Mouse (Mus musculus) heart, embryonic 11.5 days (tissue): ENCODE measurements around the gene Cdc42ep1. TPM values are rescaled to one million over a fixed set of nuclear protein-coding genes. Genes with fewer than 3 reads are reported as not detected.

Source experiments
- ATAC-seq: fragments of 200-750 bp; cut with Nextera tagmentation; replicated peaks from 2 replicates; pipeline ENCODE4 v1.8.0; 2017; ENCODE audit warnings: moderate library complexity; ENCODE audit not compliant: insufficient number of reproducible peaks, low FRiP score, low TSS enrichment
- H3K27ac ChIP-seq: fragments of 300-500 bp; sonication (generic); 2 replicates; pipeline ENCODE4 v1.5.1; 2014; ENCODE audit warnings: mild to moderate bottlenecking, low read depth, low read length
- H3K27me3 ChIP-seq: fragments of 300-500 bp; sonication (generic); 2 replicates; pipeline ENCODE4 v1.6.1; 2014; ENCODE audit warnings: mild to moderate bottlenecking, low read length, mixed read lengths; ENCODE audit not compliant: control insufficient read depth, insufficient read depth
- H3K36me3 ChIP-seq: fragments of 300-500 bp; sonication (generic); 2 replicates; pipeline ENCODE4 v1.6.1; 2014; ENCODE audit warnings: mild to moderate bottlenecking, low read length, moderate library complexity, mixed read lengths; ENCODE audit not compliant: control insufficient read depth, insufficient read depth
- H3K4me1 ChIP-seq: fragments of 300-500 bp; sonication (generic); 2 replicates; pipeline ENCODE4 v1.6.1; 2014; ENCODE audit warnings: low read length; ENCODE audit not compliant: control insufficient read depth, insufficient read depth
- H3K4me2 ChIP-seq: fragments of 300-500 bp; sonication (generic); 2 replicates; pipeline ENCODE4 v1.6.1; 2014; ENCODE audit warnings: mild to moderate bottlenecking, moderate library complexity
- H3K4me3 ChIP-seq: fragments of 300-500 bp; sonication (generic); 2 replicates; pipeline ENCODE4 v1.5.1; 2014; ENCODE audit warnings: low read depth, low read length
- H3K9ac ChIP-seq: fragments of 300-500 bp; sonication (generic); 2 replicates; pipeline ENCODE4 v1.6.1; 2014; ENCODE audit warnings: mild to moderate bottlenecking, low read depth, low read length, moderate library complexity
- H3K9me3 ChIP-seq: fragments of 300-500 bp; sonication (generic); replicated peaks from 2 replicates; pipeline ENCODE4 v1.6.1; 2016; ENCODE audit warnings: low read length; ENCODE audit not compliant: control insufficient read depth
- WGBS: fragments of 180-500 bp; shearing (Covaris S2); extraction: QIAGEN DNeasy Blood & Tissue Kit; methylation state at CpG from one replicate; pipeline ENCODE4 v1.1.7; 2014; ENCODE audit not compliant: insufficient replicate concordance; 5-methylcytosine and 5-hydroxymethylcytosine counted together
- polyA plus RNA-seq: library from polyadenylated mRNA; unstranded; fragments of >200 nt; fragmentation: Nextera tagmentation; extraction: Ambion mirVana; gene quantifications from 2 replicates; pipeline ENCODE4 v1.2.1, GENCODE M21; 2014

Cdc42ep1 gene
- polyA plus RNA-seq, 1 experiment from 2014 or later = 24.1 TPM

- Histone ChIP-seq H3K4me2 (no peak overlapping the region), H3K4me1 (0 out of 2 replicates have a peak, but pooled peaks cover 6% of the 10 kb centered on the region), H3K9me3 (no peaks in the 10 kb centered on the region), H3K27ac (no peak overlapping the region), H3K4me3 (no peak overlapping the region), H3K36me3 (no peaks in the 10 kb centered on the region), H3K27me3 (no peaks in the 10 kb centered on the region), H3K9ac (no peak overlapping the region)
- 46% methylated on average over 6 of the region's 6 CpGs for WGBS
- no peak for ATAC-seq
These were observed 26.4 kb upstream of the Cdc42ep1 start for GRCm38 (mm10) chr15:78816074-78816391.

- H3K4me1 ChIP-seq = peaks cover 9% of the 10 kb centered on the region
- no peak overlapping the region for H3K9ac ChIP-seq
- peaks cover 2% of the 10 kb centered on the region; the same call in 1 of the 2 replicates for H3K27me3 ChIP-seq
- 19% methylated on average over 28 of the region's 28 CpGs for WGBS
- no peaks in the 10 kb centered on the region for H3K9me3 ChIP-seq
- H3K4me2 ChIP-seq = no peak overlapping the region
- H3K36me3 ChIP-seq = no peaks in the 10 kb centered on the region
- no peak overlapping the region for H3K4me3 ChIP-seq
- no peak overlapping the region for H3K27ac ChIP-seq
- 0 out of 2 replicates have a peak, but pooled peaks have one; percentile 49 for ATAC-seq
These were observed 15.9 kb upstream of the Cdc42ep1 start for GRCm38 (mm10) chr15:78826213-78827204.

DNA sequence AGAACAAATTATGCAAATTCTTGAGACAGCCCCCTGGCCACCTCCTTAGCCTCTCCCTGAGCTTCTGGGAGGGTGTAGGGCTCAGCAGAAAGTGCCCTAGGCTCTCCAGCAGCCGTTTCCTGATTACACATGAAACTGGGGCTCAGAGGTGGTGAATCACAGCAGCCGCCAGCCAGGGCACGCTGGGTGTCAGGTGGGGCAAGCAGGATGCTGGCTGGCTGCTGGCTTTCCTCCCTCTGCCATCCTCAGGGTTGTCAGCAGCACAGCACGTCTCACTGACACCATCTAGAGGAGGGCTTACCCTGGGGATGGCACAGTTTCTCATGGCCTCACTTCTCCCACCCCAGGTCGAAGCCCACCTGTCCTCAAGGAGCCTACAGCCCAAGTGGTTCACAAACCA is 14.1 kb upstream of the Cdc42ep1 start:
- no peak overlapping the region for H3K4me3 ChIP-seq
- no peaks in the 10 kb centered on the region for H3K9me3 ChIP-seq
- H3K27ac ChIP-seq = no peak overlapping the region
- no peak overlapping the region for H3K4me2 ChIP-seq
- no peak overlapping the region for H3K9ac ChIP-seq
- H3K27me3 ChIP-seq = peaks cover 2% of the 10 kb centered on the region; the same call in 1 of the 2 replicates
- H3K4me1 ChIP-seq = peaks cover 26% of the 10 kb centered on the region
- ATAC-seq = no peak
- 10% methylated on average over 5 of the region's 5 CpGs for WGBS
- no peaks in the 10 kb centered on the region for H3K36me3 ChIP-seq

- Histone ChIP-seq H3K27me3 (peaks cover 2% of the 10 kb centered on the region; the same call in 1 of the 2 replicates), H3K36me3 (no peaks in the 10 kb centered on the region), H3K9me3 (no peaks in the 10 kb centered on the region), H3K4me1 (peaks cover 34% of the 10 kb centered on the region), H3K27ac (no peak overlapping the region), H3K9ac (no peak overlapping the region), H3K4me2 (no peak overlapping the region), H3K4me3 (no peak overlapping the region)
- ATAC-seq = no peak
- 82% methylated on average over 1 of the region's 1 CpGs for whole genome bisulfite sequencing
These were observed 12.8 kb upstream of the Cdc42ep1 start for GRCm38 (mm10) chr15:78829636-78830035.

- no peaks in the 10 kb centered on the region for H3K36me3 ChIP-seq
- H3K4me3 ChIP-seq = no peak overlapping the region
- 54% methylated on average over 10 of the region's 10 CpGs for WGBS
- peaks cover 48% of the 10 kb centered on the region for H3K4me1 ChIP-seq
- H3K9me3 ChIP-seq = no peaks in the 10 kb centered on the region
- H3K27ac ChIP-seq = peak overlapping the region; percentile 94; the same call in 1 of the 2 replicates
- H3K27me3 ChIP-seq = peaks cover 2% of the 10 kb centered on the region; the same call in 1 of the 2 replicates
- H3K4me2 ChIP-seq = no peak overlapping the region
- ATAC-seq = no peak
- H3K9ac ChIP-seq = no peak overlapping the region
These were observed 11.4 kb upstream of the Cdc42ep1 start for GRCm38 (mm10) chr15:78830742-78831719.

- Histone ChIP-seq H3K4me3 (peak overlapping the region; percentile 1; the same call in 1 of the 2 replicates), H3K36me3 (no peaks in the 10 kb centered on the region), H3K9ac (peak overlapping the region; percentile 66; the same call in 1 of the 2 replicates), H3K27me3 (peaks cover 2% of the 10 kb centered on the region; the same call in 1 of the 2 replicates), H3K4me1 (peaks cover 52% of the 10 kb centered on the region), H3K9me3 (no peaks in the 10 kb centered on the region), H3K27ac (peak overlapping the region; percentile 94), H3K4me2 (peak overlapping the region; percentile 40)
- peak; percentile 46; the same call in 1 of the 2 replicates for ATAC-seq
- WGBS = 37% methylated on average over 19 of the region's 19 CpGs
These were observed 10.4 kb upstream of the Cdc42ep1 start for GRCm38 (mm10) chr15:78831720-78832657.

GRCm38 (mm10) chr15:78832701-78833123 is 9.7 kb upstream of the Cdc42ep1 start:
- H3K4me3 ChIP-seq = no peak overlapping the region
- peaks cover 2% of the 10 kb centered on the region; the same call in 1 of the 2 replicates for H3K27me3 ChIP-seq
- WGBS = 24% methylated on average over 14 of the region's 14 CpGs
- ATAC-seq = peak; percentile 28; the same call in 1 of the 2 replicates
- no peaks in the 10 kb centered on the region for H3K9me3 ChIP-seq
- peak overlapping the region; percentile 40; the same call in 1 of the 2 replicates for H3K4me2 ChIP-seq
- peak overlapping the region; percentile 94 for H3K27ac ChIP-seq
- peaks cover 52% of the 10 kb centered on the region for H3K4me1 ChIP-seq
- no peaks in the 10 kb centered on the region for H3K36me3 ChIP-seq
- peak overlapping the region; percentile 66 for H3K9ac ChIP-seq
